Mouse (Mus musculus): Measurements from ENCODE around the gene Ccdc47.
"Not testable (repeated sequence)": the region's sequence is repeated elsewhere in the genome, so short reads cannot be mapped to it uniquely, and the experiment has no call there.

Ccdc47 gene

DNA sequence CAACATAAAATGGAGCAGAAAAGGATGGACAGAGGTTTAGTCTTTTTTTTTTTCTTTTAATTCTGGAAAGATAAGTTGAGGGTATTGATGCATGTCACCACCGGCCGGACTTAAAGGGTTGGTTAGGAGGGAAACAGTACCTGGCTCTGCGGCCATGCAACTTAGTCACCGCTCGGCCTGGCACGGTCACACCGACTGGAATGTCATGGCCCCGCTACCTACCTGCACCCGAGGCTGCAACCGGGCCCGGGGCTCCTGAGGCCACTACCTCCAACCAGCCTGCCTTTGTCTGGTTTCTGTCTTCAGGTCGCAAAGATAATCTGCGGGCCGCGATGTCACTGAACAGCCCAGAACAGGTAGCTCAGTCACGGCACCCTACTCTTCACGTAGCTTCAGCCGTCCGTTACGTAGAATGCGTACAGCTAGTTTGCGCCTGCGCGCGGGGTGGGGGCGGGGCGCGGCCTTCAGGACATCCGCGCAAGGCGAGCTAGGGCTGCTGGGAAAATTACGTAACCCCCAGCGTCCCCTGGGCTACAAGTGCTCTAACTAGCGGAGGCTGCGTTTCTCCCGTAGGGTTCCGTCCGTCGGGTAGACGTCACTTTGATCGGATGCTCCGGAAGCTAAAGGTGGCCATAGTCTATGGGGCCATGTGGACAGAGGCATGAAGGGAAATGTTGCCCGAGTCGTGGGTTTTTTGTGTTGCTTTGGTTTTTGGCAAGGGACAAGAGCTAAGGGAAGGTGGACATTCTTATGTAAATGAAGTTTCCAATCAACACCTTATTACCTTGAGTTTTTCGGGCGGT, at the start of gene Ccdc47:
Ccdc47 (minus strand) TSS at position 418 of the 803 bp plus-strand sequence.
- peak; percentile 90 to 96 for DNase-seq (ENCODE audit: low spot score in 2 of 2)

DNA sequence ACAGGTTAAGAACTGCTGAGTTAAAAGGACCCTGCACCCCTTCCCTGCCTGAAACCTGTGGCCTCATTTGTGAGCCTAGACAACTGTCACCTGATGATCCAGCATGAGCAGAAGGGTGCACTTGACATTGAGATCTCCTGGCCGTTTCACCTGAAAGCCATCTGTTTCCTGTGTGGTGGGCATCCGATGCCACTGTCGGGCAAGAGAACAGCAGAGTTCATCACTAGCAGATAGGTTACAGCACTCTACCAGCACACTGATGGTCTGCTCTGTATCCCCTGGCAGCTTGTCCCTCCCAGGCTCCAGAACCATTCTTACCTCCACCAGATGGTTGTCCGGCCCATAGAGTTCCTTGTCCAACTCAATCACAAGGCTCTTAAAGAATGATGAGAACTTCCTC, 49.4 kb upstream of the Ccdc47 start:
- no peak for DNase-seq (ENCODE audit: low spot score in 2 of 2)

DNA sequence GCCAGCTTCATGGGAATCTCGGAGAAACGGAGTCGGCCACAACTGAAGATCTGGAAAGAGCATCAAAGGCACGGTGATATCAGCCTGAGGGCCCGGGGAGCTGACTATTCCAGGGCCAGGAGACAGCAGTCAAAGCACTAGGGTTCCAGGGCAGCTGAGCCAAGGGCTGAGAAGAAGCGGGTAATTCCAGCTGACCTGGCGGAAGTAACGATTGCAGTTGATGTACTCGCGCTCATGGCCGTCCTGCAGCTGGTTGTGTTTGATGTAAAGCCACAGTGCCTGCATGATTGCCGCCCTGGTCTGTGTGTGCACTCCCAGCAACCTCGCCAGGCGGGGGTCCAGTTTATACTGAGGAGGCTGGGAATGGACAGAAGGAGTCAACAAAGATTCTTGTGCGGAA, 48.8 kb upstream of the Ccdc47 start:
- DNase-seq (ENCODE audit: low spot score in 2 of 2), result no peak

DNA sequence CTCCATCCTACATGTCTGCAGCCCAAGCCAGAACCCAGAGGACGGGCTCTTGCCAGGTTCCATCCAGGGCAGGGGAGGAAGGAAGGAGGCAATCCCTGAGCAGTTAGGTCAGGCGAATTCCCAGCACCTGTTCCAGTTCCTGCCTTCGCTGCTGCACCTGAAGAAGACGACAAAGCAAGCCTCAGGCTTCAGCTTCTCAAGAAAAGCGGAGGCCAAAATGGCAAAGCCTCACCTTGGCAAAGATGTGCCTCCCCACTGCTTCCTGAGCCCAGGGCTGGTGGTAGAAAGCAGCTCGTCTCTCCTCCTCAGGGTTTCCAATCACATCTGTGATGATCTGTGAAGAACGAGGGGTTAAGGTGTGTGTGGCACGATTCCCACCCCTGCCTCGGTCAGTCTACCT, 47.8 kb upstream of the Ccdc47 start:
- DNase-seq (ENCODE audit: low spot score in 2 of 2), result no peak

DNA sequence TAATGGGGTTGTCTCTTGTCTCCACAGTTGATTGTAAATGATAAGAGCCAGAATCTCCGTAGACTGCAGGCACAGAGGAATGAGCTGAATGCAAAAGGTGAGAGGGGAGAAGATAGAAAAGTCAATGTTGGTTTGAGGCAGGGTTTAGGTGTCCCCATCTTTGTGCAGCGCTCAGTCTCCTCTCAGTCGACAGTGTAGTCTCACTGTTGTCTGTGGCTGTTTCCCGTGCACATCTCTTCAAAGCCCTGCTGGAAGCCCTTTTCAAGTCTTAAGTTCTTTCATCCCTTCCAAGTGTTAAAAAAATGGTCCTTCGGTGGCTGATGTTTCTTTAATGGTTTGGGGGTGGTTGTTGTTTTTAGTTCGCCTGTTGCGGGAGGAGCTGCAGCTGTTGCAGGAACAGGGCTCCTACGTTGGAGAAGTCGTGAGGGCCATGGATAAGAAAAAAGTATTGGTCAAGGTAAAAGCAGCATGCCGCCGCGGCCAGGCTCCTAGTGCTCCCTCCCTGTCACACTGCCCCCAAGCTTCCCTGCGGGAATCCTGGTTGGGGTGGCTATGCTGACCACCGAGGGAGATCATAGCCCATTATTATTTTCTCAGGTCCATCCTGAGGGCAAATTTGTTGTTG, 44.8 kb upstream of the Ccdc47 start:
- DNase-seq (ENCODE audit: low spot score in 2 of 2), result no peak

DNA sequence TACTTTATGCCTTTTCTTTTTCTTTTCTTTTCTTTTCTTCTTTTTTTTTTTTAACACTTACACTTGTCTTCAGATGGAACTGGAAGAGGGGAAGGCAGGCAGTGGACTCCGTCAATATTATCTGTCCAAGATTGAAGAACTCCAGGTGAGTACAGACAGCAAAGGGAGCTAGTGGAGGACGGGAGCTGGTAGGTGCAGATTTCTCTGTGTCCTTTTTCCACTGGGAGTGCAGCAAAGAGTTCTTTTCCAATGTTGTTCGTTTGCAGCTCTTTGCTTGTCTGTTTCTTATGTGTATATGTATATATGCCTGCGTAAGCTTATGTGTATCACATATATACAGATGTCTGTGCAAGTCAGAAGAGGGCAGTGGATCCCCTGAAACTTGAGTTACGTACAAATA, 40.6 kb upstream of the Ccdc47 start:
- DNase-seq (ENCODE audit: low spot score in 2 of 2), result no peak

DNA sequence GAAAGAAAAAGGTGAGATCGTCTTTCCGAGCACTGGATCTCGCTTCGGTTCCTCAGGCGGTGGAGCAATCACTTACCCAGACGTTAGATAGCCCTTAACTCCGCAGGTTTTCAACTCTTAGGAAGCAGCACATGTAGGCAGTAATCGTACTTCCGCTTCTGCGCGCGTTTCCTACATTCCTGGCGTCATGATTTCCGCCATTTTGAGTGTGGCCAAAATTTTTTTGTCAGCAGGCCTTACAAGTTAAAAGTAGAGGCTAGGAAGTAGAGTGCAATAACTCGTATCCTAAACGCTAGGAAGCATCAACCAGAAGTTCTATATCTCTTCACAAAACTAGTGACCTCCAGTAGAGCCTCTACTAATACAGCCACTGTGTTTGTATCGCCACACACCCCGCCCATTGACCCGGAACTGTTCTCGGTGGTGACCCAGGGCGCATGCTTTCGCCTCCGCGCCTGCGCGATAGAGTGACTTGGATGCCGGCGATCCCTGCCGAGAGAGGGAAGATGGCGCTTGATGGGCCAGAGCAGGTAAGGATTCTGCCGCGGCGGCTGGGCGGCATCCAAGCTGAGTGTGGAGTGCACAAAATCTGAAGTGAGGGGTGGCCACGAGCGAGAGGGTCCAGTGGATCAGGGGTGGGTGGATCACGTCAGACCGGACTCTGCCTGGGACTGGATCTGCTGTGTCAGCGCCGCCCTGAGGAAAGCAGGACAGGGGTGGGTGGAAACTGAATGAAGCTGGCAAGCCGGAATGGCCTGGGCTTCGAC, 39.7 kb upstream of the Ccdc47 start, which contains the start of the genes Ftsj3 and Psmc5:
Ftsj3 (minus strand) TSS at position 395 of the 767 bp plus-strand sequence.
Psmc5 (plus strand) TSS at position 470 of the 767 bp plus-strand sequence.
- peak; percentile 96 to 98 for DNase-seq (ENCODE audit: low spot score in 2 of 2)

DNA sequence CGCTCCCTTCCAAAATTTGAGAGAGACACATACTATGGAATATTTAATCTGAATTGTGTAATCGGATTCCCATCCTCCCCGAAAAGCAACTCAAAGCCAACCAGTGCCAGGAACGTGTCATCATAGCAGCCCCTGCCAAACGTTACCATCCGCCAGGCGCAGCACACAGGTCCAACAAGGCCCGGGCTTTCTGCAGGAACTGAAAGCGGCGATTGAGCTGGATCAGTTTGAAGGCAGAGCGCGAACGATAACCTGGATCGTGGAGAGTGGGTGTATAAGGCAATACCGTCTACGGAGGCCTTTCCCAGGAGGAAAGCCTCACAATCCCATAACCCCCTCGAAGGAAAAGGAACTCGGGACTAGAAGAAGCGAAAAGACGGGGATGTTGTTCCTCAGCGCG, 39.0 kb upstream of the Ccdc47 start:
- no peak for DNase-seq (ENCODE audit: low spot score in 2 of 2)

DNA sequence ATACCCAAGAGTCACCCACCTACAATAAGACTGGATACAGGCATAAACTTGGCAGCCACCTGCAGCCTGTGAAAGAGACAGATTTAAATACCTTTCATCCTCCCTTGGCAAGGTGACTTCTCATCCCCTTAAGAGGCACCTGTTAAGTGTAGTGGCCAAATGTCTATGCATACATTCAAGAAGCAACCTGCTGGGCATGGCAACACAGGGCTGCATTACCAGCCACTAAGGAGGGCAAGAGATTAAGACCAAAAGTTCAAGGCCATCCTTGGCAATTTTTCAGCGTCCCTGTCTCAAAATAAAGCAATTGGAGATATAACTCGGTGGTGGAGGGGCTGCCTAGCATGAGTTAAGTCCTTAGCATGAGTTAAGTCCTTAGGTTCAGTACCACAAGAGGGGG, 38.6 kb upstream of the Ccdc47 start:
- DNase-seq (ENCODE audit: low spot score in 2 of 2), result no peak

DNA sequence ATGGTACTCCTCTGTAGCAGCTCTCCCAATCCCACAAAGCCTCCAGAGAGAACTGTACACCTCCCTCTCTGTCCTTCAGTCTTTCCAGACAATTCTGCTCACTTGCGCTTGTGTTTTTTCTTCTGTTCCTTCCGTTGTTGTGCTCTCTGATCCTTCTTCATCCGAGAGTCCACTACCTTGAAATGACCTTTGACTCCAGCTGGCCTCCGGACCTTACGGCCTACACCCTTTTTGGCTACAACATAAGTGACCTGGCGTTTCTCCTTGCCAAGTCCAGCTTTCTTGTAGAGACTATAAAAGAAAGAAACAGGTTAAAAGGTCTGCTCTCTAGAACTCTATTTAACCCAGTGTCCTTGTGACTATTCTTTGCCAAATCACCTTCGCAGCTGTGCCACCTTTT, 33.2 kb upstream of the Ccdc47 start:
- DNase-seq (ENCODE audit: low spot score in 2 of 2), result no peak

DNA sequence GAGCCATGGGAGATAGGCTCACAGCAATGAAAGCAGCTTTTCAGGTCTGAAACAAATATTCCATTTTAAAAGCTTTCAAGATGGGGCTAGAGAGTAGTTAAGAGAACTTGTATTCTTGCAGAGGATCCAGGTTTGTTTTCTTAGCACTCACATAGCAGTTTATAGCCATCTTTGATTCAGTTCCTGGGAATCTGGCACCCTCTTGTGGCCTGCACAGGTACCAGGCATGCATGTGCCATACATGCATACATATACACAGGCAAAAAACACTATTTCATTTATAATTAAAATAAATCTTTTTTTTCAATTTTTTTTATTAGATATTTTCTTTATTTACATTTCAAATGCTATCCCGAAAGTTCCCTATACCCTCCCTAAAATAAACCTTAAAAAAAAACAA, 30.7 kb upstream of the Ccdc47 start:
- no peak for DNase-seq (ENCODE audit: low spot score in 2 of 2)

DNA sequence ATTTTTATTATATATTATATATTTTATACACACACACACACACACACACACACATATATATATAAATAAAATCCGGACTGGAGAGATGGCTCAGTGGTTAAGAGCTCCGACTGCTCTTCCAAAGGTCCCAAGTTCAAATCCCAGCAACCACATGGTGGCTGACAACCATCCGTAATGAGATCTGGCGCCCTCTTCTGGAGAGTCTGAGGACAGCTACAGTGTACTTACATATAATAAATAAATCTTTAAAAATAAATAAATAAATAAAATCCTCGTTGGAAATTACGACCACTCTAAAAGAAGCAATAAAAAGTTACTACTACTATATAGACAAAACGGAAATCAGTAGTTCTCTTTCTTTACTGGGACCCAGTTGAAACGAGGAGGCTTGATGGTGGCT, 17.8 kb upstream of the Ccdc47 start:
- DNase-seq (ENCODE audit: low spot score in 2 of 2), result not testable (repeated sequence)

DNA sequence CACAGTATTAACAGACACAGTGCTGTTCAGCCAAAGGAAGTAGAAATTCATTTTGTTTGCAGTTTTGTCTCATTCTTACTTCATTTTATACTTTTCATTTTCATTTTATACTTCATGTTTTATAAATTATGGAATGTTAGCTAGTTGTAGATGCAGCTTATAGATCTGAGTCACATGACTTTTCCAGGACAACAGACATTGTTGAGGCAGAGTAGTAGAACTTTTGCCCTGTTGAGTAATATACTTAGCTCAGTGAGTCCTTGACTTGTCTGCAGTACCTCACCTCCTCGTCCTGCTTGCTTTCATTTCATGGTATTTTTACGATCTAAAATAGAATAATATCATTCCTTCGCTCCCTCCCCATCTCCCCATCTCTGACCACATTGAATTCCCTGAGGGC, 4.5 kb upstream of the Ccdc47 start:
- DNase-seq (ENCODE audit: low spot score in 2 of 2), result no peak

DNA sequence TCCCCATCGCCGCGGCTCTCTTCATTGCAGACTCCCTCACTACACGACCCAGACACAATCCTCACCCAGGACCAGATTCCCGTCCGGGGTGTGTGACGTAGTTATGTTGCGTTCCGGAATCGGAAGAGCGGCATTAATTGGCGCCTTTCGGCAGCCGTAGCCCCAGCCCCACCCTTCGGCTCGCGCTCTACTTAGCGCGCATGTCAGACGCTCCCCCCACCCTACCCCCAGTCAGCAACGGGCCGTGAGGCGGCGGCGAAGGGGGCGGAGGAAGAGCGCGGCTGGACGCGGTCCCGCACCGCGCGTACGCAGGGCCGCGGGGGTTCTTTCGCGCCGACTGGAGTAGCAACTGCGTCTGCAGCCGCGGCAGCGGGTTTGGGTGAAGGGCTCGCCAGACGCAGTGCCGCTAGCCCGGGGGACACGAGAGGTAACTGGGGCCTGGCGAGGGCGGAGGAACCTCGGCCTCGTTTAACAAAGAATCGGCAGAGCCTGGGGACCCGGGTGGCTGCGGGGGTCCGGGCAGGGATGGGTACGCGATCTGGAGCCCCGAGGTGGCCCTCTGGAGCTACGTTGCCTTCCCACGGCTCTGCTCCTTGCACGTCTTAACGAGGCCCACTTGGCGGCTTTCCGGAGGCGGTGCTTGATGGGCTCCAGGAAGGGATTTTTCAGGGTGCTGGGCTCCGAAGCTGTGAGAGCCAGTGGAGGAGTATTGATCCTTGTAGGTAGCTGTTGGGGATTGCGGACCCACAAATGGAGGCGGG, 766 bp upstream of the Ccdc47 start, which contains the start of gene Ddx42:
Ddx42 (plus strand) TSS at position 197 of the 761 bp plus-strand sequence.
- peak; percentile 75 to 89 for DNase-seq (ENCODE audit: low spot score in 2 of 2)

DNA sequence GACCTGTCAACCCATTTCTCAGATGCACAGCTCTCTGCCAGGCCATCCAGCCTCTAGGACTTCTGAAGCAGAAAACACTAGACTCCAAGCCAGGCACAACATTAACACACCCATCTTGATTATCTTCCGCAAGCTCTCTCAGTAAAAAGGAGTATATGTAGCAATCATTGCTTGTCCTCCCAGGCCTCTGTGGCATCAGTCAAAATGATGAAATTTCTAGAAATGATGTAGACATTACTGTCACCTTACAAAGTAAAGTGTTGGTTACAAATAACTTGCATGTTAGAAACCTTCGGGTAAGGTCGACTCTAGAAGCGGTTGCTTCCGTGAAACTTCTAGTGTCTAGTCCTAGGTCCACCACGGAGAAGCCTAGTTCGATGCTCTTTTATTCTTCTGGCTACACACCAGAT, 689 bp downstream of the Ccdc47 start:
- no peak for DNase-seq (ENCODE audit: low spot score in 2 of 2)

DNA sequence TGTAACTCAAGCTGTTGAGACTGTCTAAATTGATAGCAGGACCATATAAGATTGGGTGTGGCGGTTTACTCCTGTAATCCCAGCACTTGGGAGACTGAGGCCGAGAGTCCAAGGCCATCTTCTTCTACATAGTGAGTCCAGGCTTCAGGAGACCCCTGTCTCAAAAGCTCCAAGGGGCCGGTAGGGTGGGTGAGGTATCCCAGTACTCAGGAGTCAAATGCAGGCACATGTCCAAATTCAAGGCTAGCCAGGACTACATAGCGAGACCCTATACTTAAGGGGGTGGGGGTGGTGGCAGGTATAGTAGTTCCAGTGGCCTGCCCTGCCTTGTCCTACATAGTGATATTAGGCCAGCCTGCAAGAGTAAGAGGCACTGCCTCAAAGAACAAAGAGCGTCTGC, 1.3 kb downstream of the Ccdc47 start:
- DNase-seq (ENCODE audit: low spot score in 2 of 2), result no peak

DNA sequence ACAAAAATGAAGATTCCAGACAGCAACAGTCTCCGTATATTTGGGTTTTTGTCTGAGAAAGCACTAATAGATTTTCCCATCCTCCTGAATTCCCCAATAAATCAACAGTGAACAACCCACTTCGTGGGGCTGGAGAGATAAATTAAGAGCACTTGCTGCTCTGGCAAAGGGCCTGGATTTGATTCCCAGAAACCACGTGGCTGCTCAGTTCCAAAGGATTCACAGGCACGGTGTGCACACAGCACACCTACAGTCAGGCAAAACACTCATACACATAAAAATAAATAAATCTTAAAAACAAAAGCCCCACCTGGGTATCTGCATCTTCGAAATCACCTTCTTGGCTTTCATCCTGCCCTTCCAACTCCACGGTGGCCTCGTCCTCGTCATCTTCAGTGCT, 3.4 kb downstream of the Ccdc47 start:
- DNase-seq (ENCODE audit: low spot score in 2 of 2), result no peak

DNA sequence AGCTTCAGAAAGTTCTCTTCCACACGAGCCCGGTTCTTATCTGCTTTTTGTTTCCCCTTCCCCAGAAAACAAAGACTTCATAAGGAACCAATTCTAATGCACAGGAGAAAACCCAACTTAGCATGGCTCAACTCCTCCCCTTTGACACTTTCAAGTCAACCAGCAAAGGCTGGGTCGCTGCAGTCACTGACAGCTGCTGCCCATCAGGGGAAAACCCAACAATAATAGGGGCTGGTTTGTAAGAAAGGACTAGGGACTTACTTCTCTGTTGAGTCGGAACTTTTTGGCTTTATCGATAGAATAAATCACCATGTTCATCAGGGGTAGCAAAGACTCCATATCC, 14.1 kb downstream of the Ccdc47 start, which contains the start of gene Strada:
Strada (minus strand) TSS at position 46 of the 343 bp plus-strand sequence.
- DNase-seq (ENCODE audit: low spot score in 2 of 2), result no peak

DNA sequence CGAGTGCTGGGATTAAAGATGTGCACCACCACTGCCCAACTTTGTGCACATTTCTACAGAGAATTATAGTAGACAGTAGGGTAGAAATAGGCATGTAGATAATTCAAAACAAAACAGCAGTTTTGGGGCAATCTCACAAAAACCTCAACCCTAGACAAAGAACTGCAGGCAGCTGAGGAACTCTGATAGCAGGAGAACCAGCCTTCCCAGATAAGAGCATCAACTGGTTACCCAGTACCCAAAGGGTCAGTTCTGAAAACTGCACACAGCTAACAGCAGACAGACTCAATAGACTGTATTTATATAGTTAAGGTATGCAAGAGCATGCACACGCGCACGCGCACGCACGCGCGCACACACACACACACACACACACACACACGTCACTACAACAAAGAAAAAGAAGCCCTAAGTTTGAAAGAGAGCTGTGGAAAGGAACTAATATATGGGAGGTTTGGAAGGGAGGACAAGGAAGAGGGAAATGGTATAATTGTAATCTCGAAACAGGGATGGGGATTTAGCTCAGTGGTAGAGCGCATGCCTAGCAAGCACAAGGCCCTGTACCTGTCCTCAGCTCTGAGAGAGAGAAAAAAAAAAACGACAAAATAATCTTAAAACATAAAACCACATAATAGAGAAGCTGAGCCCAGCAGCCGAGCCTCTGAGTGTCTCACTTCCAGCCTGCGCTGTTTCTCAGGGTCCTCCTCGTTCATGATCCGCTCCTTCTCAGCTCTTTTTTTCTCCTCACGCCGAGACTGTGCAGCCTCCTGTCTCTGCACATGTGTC, 14.6 kb downstream of the Ccdc47 start:
- no peak for DNase-seq (ENCODE audit: low spot score in 2 of 2)

DNA sequence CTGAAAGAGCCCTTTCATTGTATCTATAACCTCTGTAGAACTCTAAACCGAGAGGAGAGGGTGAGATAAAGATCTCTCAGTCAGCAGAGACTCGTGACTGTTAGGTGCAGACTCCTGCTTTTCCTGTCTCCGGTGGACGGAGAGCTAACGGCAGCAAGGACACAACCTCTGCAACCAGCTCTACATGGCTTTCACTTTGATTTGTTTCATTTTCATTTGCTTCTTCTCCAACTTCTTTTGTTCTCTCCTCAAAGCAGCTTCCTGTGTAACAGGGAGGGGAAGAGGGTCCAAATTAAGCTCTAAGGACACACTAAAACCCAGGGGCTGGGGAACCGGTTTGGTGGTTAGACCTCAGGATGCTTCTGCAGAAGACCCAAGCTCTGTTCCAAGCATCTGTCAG, 15.4 kb downstream of the Ccdc47 start:
- no peak for DNase-seq (ENCODE audit: low spot score in 2 of 2)

DNA sequence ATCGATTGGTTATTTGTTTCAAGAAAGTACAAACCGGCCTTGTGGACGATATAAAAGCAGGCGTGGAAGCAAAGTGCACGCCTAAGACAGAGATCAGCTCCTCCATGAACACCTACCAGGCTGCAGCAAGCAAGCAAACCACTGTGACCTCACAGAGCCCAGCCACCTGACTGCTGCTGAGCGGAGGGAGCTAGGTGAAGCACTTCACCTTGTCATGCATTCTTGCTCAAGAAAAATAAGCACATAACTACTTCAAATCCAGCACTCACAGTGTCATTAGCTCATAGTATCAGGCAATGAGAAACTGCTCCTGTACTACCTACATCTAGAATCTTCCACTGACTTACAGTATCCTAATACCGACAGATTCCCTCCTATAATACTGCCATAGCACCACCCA, 16.1 kb downstream of the Ccdc47 start:
- not testable (repeated sequence) for DNase-seq (ENCODE audit: low spot score in 2 of 2)
